Mouse (Mus musculus) limb, embryonic 11.5 days (tissue): ENCODE measurements around the gene Brip1. TPM values are rescaled to one million over a fixed set of nuclear protein-coding genes. Genes with fewer than 3 reads are reported as not detected.

ENCODE experiments used
- ATAC-seq: fragments of 200-750 bp; cut with Nextera tagmentation; 2 replicates; pipeline ENCODE4 v1.8.0; 2017; ENCODE audit warnings: low read depth; ENCODE audit not compliant: insufficient number of reproducible peaks, low FRiP score, low TSS enrichment
- DNase-seq: peaks from one replicate; pipeline ENCODE4 v3.0.0-alpha.2; 2015; ENCODE audit warnings: low spot score
- H3K27ac ChIP-seq: fragments of 300-500 bp; sonication (generic); replicated peaks from 2 replicates; pipeline ENCODE4 v1.5.1; 2014; ENCODE audit warnings: low read depth, mild to moderate bottlenecking, low read length
- H3K27me3 ChIP-seq: fragments of 300-500 bp; sonication (generic); 2 replicates; pipeline ENCODE4 v1.6.1; 2014; ENCODE audit warnings: mild to moderate bottlenecking, low read length, mixed read lengths; ENCODE audit not compliant: control insufficient read depth, insufficient read depth
- H3K36me3 ChIP-seq: fragments of 300-500 bp; sonication (generic); 2 replicates; pipeline ENCODE4 v1.6.1; 2014; ENCODE audit warnings: mild to moderate bottlenecking, low read length, moderate library complexity, mixed read lengths; ENCODE audit not compliant: control insufficient read depth, insufficient read depth
- H3K4me1 ChIP-seq: fragments of 300-500 bp; sonication (generic); 2 replicates; pipeline ENCODE4 v1.6.1; 2014; ENCODE audit warnings: low read length, mixed read lengths; ENCODE audit not compliant: control insufficient read depth, insufficient read depth
- H3K4me2 ChIP-seq: fragments of 300-500 bp; sonication (generic); 2 replicates; pipeline ENCODE4 v1.6.1; 2014; ENCODE audit warnings: low read depth, mild to moderate bottlenecking, moderate library complexity; ENCODE audit not compliant: severe bottlenecking
- H3K4me3 ChIP-seq: fragments of 300-500 bp; sonication (generic); 2 replicates; pipeline ENCODE4 v1.5.1; 2014; ENCODE audit warnings: low read depth, low read length
- H3K9ac ChIP-seq: fragments of 300-500 bp; sonication (generic); 2 replicates; pipeline ENCODE4 v1.6.1; 2014; ENCODE audit warnings: mild to moderate bottlenecking, low read length
- H3K9me3 ChIP-seq: fragments of 300-500 bp; sonication (generic); 2 replicates; pipeline ENCODE4 v1.6.1; 2016; ENCODE audit warnings: low read length; ENCODE audit not compliant: control insufficient read depth
- WGBS: fragments of 180-500 bp; shearing (Covaris S2); extraction: QIAGEN DNeasy Blood & Tissue Kit; methylation state at CpG from one replicate; pipeline ENCODE4 v1.1.7; 2014; 5-methylcytosine and 5-hydroxymethylcytosine counted together
- polyA plus RNA-seq: library from polyadenylated mRNA; unstranded; fragments of >200 nt; fragmentation: Nextera tagmentation; extraction: Ambion mirVana; gene quantifications from 2 replicates; pipeline ENCODE4 v1.2.1, GENCODE M21; 2014

Gene Brip1
- polyA plus RNA-seq, 1 experiment from 2014 or later: 11.1 TPM

DNA sequence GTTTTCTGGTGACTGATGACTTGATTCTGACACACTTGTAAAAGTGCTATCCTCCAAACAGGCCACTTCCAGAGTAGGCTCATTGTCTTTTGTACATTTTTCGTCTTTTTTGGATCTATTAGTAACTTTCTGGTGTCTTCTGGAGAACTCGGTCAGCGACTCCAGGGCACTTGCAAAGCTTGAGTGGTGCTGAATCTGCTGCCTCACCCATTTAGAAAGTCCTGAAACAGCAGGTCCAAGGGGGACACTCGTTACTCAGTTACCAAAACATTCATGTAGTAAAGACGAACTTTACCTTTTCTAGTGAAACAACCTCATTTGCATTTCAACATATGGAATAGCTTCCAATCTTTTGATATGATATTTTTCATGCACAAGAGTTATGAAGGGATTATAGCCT lies 136.1 kb downstream of the Brip1 start:
- no peak overlapping the region for H3K27ac ChIP-seq
- H3K9me3 ChIP-seq: no peaks in the 10 kb centered on the region
- no peak overlapping the region for H3K4me3 ChIP-seq
- ATAC-seq: no peak
- no peak overlapping the region for H3K4me2 ChIP-seq
- DNase-seq: no peak
- WGBS: 88% methylated on average over 5 of the region's 5 CpGs
- no peak overlapping the region for H3K9ac ChIP-seq
- H3K4me1 ChIP-seq: 0 out of 2 replicates have a peak, but pooled peaks cover 2% of the 10 kb centered on the region
- peaks cover 2% of the 10 kb centered on the region; the same call in 1 of the 2 replicates for H3K36me3 ChIP-seq
- H3K27me3 ChIP-seq: no peaks in the 10 kb centered on the region

GRCm38 (mm10) chr11:86061243-86061642 lies 139.8 kb downstream of the Brip1 start:
- ATAC-seq: no peak

DNA sequence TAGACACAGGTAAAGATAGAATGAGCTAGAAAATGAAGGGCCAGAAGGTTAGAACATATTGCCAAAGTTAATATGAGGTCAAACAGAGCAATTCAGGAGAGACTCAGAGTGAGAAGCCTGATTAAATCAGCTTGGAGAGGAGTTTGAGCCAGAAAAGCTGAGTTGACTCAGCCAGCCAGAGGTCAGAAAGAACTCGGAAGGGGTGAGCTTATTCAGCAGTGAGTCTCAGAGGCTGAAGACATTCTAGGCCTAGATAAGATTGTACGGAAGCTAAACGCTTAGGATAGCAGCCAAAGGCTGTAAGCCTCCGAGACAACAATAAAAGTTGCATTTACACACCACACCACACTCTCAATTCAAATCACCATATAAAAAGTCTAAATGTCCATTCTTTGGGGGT lies 141.9 kb downstream of the Brip1 start:
- 87% methylated on average over 4 of the region's 4 CpGs for WGBS
- Histone ChIP-seq H3K36me3 (no peaks in the 10 kb centered on the region), H3K4me1 (no peaks in the 10 kb centered on the region), H3K27ac (no peak overlapping the region), H3K9me3 (no peaks in the 10 kb centered on the region), H3K4me2 (no peak overlapping the region), H3K4me3 (no peak overlapping the region), H3K27me3 (no peaks in the 10 kb centered on the region), H3K9ac (no peak overlapping the region)
- no peak for ATAC-seq
- no peak for DNase-seq

More at GRCm38 (mm10) chr11:86061243-86061642, 139.8 kb downstream of the Brip1 start:
- Histone ChIP-seq H3K36me3 (no peaks in the 10 kb centered on the region), H3K4me1 (no peaks in the 10 kb centered on the region), H3K4me3 (no peak overlapping the region), H3K9me3 (no peaks in the 10 kb centered on the region), H3K27me3 (no peaks in the 10 kb centered on the region), H3K4me2 (no peak overlapping the region), H3K27ac (no peak overlapping the region), H3K9ac (no peak overlapping the region)
- no peak for DNase-seq
- 93% methylated on average over 8 of the region's 8 CpGs for WGBS

DNA sequence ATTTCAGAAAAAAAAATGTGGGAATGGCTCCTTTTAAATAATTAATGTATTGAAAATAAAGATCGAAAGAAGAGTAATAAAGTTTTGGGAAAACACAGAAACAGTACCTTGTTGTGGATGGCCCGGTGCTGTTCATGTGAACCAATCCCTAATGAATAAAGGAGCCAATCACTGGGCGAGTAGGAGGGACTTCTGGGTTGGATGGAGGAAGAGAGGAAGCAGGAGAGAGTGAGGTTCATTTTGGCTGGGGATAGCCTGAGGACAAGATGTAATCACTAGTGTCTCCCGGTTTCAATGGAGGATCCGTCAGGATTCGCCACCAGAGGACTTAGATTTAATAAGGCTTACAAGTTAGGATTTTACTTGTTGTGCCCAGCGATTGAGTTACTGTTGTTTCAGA lies 145.2 kb downstream of the Brip1 start:
- no peaks in the 10 kb centered on the region for H3K27me3 ChIP-seq
- no peak for DNase-seq
- H3K27ac ChIP-seq: no peak overlapping the region
- no peaks in the 10 kb centered on the region for H3K4me1 ChIP-seq
- no peak overlapping the region for H3K4me2 ChIP-seq
- no peaks in the 10 kb centered on the region for H3K9me3 ChIP-seq
- no peak for ATAC-seq
- H3K36me3 ChIP-seq: no peaks in the 10 kb centered on the region
- no peak overlapping the region for H3K9ac ChIP-seq
- 71% methylated on average over 7 of the region's 7 CpGs for WGBS
- H3K4me3 ChIP-seq: no peak overlapping the region

- ATAC-seq: 0 out of 2 replicates have a peak, but pooled peaks have one; percentile 47
- H3K4me2 ChIP-seq: no peak overlapping the region
These were observed 149.6 kb downstream of the Brip1 start for GRCm38 (mm10) chr11:86051383-86051782.

DNA sequence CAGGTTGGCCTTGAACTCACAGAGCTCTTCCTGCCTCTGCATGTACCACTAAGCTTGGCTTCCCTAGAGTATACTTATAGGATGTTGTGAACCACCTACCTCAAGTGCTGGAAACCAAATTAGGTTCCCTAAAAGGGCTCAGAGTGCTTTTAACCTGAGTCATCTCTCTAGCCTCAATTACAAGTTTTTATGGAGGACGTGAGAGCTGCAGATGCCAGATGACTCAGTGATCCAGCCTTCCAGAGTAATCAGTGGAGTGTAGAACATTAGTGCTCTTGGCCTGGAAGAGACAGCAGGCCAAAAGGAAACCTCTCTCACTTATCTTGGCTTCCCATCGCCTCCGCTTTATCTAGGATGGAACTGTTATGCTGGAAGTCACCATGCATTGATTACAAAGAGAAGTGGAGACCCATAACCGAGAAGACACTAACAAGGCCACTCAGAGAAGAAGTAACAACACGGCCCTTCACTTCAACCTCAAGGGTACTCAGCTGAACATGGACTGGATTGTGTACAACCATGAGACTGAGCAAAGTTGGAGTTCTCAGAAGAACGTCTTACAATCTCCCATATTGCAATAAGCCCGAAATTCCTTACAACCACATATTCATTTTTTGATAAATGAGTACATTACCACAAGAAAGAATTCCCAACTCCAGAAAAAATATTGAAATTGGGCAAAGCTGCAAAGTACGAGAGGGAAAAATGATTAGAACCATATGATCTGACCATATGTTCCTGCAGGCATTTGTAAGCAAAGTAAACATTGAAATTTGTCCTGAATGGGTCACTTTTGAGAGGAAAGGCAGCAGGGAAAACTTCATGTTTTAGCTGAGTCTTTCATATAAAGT lies 150.3 kb downstream of the Brip1 start:
- H3K27ac ChIP-seq: peak overlapping the region; percentile 23; the same call in 1 of the 2 replicates
- H3K4me2 ChIP-seq: no peak overlapping the region
- H3K27me3 ChIP-seq: no peaks in the 10 kb centered on the region
- H3K4me1 ChIP-seq: no peaks in the 10 kb centered on the region
- H3K36me3 ChIP-seq: no peaks in the 10 kb centered on the region
- 69% methylated on average over 8 of the region's 8 CpGs for WGBS
- no peak overlapping the region for H3K9ac ChIP-seq
- no peak for DNase-seq
- H3K9me3 ChIP-seq: no peaks in the 10 kb centered on the region
- no peak overlapping the region for H3K4me3 ChIP-seq
- no peak for ATAC-seq

More at GRCm38 (mm10) chr11:86051383-86051782, 149.6 kb downstream of the Brip1 start:
- Histone ChIP-seq H3K36me3 (no peaks in the 10 kb centered on the region), H3K4me3 (no peak overlapping the region), H3K27ac (peak overlapping the region; percentile 23; the same call in 1 of the 2 replicates), H3K27me3 (no peaks in the 10 kb centered on the region), H3K9ac (no peak overlapping the region), H3K9me3 (no peaks in the 10 kb centered on the region), H3K4me1 (no peaks in the 10 kb centered on the region)
- DNase-seq: peak; percentile 50
- WGBS: 26% methylated on average over 6 of the region's 6 CpGs

GRCm38 (mm10) chr11:86039994-86040393 lies 161.0 kb downstream of the Brip1 start:
- ATAC-seq: no peak
- no peak overlapping the region for H3K4me3 ChIP-seq
- 77% methylated on average over 5 of the region's 5 CpGs for WGBS

DNA sequence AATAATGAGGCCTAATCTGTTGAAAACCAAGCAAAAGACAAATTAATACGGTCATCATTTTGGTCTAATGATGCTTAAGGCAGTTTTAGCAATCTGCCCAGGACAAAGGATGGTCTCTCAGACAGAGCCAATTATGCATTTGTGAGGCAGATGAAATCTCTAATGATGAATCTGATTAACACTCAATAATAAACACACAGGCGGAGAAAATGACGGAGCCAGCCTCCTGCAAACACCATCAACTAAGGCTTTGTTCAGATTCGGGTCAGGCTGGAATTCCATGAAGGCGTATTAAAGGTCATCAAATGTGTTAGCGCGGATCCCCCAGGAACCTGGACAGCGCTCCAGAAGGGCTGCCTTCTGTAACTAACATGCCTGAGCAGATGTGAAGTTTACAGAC lies 161.6 kb downstream of the Brip1 start:
- Histone ChIP-seq H3K4me1 (no peaks in the 10 kb centered on the region), H3K9ac (no peak overlapping the region), H3K4me2 (no peak overlapping the region), H3K4me3 (no peak overlapping the region), H3K27ac (no peak overlapping the region), H3K27me3 (no peaks in the 10 kb centered on the region), H3K9me3 (no peaks in the 10 kb centered on the region), H3K36me3 (no peaks in the 10 kb centered on the region)
- ATAC-seq (no peak), DNase-seq (no peak)
- 86% methylated on average over 8 of the region's 8 CpGs for WGBS

More at GRCm38 (mm10) chr11:86039994-86040393, 161.0 kb downstream of the Brip1 start:
- Histone ChIP-seq H3K27me3 (no peaks in the 10 kb centered on the region), H3K9me3 (no peaks in the 10 kb centered on the region), H3K4me1 (no peaks in the 10 kb centered on the region), H3K9ac (no peak overlapping the region), H3K27ac (no peak overlapping the region), H3K36me3 (no peaks in the 10 kb centered on the region), H3K4me2 (no peak overlapping the region)
- no peak for DNase-seq
